Mouse (Mus musculus) kidney, postnatal 36 days (tissue): ENCODE data around the gene Col25a1.
A peak's percentile ranks its signal among the peaks of the same experiment; 100 is the strongest.

Experiments
- DNase-seq, 2 experiments: peaks; one replicate each; pipeline ENCODE4 v3.0.0; 2021 to 2022; ENCODE audit warnings: mixed read lengths in 2 of 2

The Col25a1 gene

DNA sequence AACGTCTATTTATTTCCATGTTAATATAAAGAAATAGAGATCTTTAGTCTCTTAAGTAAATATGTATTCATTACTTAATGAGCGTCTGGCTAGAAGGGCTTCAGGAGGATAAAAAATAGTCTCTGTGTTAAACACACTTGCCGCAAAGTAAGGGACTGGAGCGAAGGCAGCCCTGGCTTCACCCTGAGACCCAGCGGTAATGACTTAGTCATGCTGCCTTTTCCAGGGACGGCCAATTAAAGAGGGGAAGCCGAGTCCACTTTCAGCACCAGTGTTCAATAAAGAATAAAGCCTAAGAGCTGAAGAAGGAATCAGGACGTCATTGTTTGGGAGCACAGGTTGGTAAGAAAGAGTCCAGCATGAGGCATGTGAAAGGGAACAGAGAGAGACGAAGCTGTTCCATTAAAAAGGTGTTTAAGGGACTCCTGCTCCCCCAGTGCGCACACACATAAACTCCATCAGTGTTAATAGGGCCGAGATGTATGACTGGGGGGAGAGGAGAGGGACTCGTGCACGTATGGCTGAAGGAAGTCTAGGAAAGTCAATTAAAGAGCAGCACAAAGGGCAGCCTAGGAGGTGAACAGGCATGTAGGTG, 30.1 kb downstream of the Col25a1 start:
- no peak for DNase-seq

DNA sequence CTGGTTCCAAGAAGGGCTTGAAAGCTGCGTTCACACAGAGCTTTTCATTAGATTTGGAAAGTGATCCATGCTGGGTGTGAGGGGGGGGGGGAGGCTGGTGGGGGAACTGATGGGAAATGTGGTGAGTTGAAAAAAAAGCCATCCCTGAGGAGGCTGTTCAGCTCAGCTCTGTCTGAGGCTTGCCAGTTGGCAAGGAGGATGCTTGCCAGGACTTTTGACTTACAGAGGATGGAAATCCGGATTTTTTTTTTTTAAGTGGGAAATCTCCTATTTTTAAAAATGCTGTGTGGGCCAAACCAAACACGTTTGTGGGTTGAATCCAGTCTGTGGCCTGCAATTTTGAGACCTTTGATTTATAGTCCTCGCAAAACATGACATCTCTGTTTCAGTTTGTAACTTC, 35.6 kb downstream of the Col25a1 start:
- DNase-seq, result peak in 1 of 2 experiments; percentile 2

DNA sequence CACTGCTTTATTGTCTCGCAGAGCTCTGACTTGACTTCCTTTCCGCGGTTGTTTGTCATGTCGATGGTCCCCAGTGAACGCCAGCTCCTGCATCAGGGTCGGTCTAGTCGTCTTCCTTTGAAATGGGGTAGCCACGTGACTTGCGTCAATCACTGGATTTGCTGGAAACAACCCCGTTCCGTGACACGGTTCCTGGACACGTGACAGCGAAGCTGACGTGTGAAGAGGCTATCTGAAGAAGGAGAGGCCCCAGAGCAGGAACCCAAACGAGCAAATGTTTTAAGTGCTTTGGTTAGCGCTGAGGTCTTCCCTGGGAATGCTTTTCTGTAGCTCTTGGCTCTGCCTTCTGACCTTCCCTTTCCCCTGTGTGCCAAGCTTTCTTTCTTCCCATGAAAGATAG, 41.5 kb downstream of the Col25a1 start:
- peak; percentile 39 to 61 for DNase-seq

DNA sequence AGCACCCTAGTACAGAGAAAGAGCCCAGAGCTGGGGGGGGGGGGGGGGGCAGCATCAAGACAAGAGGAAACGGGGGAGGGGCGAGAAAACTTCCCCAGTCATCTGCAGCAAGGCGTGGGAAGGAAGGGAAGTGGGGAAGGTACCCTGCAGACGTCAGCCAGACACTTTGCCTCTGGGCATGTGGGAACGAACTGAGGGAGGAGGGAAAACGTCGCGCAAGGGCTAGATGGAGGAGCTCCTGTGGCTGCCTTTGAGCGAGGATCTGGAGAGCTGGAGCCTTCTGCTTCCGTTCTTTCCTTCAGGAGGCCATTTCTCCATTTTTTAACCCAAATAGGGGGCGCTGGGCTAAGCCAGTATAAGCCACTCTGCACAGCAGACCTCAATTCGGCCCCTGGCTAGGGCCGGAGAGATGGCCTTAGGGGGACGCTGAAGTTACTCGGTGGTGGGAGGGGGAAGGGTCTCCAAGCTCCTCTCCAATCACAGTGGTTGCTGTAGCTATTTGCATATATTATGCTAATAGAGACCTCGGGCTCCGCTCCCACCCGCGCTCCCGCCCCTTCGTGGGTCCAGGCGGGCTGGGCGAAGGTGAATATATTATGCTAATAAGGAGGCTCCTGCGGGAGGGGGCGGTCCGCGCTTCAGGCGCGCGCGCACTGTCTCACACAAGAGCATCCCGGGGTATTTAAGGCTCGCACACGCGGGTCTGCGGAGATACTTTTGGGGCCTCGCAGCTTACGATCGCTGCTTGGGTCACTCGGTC, 49.1 kb downstream of the Col25a1 start:
- DNase-seq, result peak; percentile 81 to 82

DNA sequence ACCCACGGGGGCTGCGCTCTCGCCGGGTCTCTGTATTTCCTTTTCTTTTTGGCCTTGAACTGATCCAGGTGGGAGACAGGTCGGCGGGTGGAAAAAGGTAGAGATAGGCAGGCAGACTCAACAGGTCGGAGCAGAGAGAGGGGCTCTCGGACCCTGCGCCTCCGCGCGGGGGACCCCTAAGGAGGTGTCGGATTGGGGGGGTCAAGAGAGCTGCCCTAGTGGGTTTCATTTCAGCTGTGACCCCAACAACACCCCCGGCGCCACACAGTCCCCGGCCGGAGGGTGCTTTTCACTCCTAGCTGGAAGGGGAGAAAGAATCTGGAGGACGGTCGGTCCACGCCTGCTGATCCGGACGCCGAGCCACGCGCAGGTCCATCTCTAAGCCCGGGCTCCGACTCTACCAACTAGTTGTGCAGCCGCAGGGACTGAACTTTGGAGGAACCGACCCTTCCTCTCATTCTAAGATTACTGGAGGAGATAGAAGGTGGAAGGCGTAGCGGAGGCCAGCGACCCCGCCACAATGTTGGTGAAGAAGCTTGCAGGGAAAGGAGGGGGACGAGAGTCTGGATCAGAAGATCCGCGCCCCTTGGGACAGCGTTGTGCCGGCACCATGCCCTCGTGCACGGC, 49.8 kb downstream of the Col25a1 start:
- peak in 1 of 2 experiments; percentile 25 for DNase-seq

DNA sequence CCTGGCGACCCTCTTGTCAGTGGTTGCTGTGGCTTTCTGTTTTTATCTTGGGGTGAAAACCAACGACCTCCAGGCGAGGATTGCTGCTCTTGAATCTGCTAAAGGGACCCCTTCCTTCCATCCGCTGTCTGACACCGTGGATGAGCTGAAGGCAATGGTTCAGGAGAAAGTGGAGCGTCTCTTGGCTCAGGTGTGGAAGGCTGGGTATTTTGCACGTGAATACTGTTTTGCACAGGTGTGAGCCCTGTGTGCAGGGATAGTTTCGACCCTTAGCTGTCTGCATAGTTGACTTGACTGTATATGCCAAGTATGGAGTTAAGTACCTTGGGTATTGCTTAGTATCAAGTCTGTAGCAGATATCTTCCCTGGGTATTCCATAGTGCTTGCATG, 50.3 kb downstream of the Col25a1 start:
- no peak for DNase-seq

DNA sequence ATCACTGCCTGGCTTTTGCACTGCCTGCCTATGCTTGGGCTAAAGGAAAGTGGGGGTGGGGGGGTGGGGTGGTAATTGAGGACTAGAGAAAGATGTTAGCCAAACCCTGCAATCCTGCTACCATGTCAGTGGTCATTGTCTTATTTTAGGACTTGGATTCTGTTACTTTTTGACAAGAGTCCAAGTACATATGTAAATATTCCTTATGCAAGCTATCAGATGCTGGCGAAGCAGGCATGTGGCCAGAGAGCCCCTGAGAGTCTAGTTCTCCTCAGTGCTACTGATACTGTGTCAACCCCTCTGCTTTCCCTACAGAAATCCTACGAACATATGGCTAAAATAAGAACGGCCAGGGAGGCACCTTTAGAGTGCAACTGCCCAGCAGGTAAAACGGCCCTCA, 51.1 kb downstream of the Col25a1 start:
- no peak for DNase-seq

DNA sequence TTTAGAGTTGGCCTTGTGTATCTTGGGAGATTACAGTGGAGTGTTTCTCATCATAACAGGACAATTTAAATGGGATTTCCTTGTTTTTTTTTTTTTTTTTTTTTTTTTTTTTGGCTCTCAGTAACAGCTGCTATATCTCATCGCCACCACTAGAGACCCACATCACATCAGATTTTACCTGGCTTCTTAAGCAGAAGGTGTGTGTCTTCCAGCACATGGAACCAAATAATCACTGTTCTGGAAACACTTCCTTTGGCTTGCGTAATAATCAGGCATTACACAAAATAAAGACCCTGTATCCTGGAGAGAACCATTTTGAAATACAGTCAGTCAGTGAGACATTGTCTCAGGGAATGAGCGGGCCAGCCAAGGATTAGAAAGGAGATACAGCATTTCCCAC, 53.8 kb downstream of the Col25a1 start:
- peak in 1 of 2 experiments; percentile 5 for DNase-seq

DNA sequence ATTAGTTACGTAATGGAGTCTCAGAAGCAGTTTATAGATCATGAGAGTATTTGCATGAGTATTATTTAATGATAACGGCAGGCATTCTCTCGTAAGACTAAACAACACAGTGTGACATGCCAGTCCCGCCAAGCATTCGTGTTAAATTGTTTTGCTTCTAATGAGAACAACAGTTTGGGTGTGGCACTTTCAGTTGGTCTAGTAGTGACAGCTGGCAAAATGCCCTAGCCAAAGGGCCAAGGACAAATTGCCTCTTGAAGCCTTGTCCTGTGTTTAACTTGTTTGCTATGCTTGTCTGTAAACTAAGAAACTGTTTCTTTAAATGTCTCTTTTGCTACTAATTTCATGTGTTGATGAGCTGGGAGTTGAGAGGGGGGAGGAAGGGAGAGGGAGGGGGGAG, 56.3 kb downstream of the Col25a1 start:
- DNase-seq, result peak; percentile 28 to 35

DNA sequence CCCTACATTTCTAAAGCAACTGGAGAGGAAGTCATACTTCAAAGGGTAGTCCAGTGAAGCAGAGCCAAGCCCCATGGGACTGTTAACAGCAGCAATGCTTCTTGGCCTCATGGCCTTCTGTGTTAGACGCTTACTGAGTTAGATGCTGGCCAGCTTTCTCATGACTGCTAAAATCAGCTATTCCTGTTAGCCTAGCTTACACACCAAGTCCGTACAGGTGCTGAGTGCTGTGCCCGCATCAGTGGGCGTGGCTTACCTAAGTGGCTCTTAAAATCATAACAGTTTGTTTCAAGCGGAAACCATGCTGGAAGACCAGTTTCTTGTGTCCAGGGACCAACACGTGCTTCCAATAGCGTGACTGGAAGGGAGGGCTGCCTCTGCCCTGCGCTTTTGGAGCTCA, 62.1 kb downstream of the Col25a1 start:
- peak; percentile 8 to 13 for DNase-seq

DNA sequence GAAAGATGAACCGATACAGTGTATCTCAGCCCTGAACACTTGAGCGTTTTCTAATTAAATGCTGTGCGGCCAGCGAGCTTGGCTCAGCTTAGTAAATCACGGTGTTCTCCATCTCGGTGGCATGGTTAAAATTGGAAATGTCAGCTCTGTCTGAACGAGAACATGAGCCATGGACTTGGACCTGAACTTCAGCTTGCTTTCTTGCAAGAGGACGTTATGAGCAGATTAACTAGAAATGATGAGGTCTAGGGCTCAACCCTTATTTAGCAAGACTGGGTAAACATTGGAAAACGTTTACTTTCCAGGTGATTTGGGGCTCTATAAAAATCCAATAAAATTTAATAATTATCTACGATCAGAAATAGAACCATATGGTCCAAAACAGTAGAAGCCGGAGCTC, 83.3 kb downstream of the Col25a1 start:
- no peak for DNase-seq

DNA sequence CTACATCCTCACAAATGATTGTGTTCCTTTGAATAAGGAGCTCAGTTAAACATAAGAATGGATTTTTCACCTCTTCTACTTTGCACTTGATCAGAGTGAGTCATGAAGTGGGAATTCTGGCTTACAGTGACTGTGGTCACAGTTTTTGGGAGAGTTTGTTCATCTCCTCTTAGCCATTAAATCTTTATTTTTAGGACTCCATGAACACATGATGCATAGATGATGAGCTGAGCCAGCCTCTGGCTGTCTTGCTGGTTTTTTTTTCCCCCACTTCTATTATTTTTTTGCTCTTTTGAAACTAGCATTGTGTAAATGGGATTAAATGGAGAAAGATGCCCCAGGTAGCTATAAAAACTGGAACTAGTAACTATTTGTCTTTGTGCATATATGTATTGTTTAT, 84.8 kb downstream of the Col25a1 start:
- DNase-seq, result no peak

DNA sequence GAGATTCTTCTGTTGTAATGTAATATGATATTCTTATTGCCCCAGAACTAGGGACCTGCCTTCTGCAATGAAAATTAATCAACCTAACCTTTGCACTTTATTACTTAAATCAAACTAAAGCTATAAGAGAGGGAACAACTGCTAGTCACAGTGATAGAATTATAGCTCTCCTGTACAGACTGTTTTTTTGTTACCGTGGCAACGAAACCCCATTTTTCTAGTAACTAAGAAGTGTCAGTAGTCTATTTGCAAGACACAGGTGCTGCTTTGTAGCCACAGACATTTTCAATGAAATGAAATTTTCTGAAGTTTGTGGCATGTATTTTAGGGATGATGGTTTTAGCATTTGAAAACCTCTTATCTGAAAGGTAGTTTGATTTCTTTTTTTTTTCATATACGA, 85.3 kb downstream of the Col25a1 start:
- no peak for DNase-seq

DNA sequence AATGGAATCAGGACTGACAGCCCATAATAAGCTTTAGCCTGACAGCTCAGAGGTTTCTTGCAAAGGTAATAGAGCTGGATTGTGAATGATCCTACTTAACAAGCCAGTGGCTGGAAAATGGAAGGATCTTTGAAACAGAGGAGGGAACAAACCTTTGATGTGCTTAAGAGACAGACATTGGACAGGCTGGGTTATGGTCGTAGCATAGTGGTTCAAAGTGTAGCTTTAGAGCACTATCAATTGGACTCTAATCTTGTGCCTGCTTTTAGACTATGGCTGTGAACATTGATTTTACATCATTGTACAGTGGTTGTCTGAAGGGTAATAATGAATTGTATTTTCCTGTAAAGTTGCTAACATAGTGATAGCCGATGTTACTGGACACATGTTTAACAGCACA, 86.4 kb downstream of the Col25a1 start:
- no peak for DNase-seq

DNA sequence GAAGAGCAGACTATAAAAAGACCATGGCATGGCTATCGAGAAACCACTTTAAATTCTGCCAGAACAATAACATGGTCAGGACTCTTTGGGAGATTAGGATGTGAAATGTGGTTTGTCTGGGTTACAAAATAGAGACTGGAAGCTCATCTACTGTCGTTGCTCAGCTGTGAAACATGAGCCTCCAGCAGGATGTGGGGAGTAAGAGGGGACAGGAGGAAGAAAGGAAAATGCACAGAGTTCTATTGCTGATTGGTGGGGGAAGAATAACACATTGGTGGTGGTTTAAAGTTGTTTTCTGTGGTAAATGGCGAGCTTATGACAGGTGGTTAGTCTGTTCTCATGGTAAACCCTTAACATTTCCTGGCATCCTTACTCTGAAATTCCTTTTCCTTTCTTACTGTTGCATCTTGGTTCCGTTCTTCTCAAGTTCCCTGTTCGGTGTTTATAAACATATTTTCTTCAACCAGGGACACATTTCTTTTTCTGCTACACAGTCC, 87.0 kb downstream of the Col25a1 start:
- no peak for DNase-seq

DNA sequence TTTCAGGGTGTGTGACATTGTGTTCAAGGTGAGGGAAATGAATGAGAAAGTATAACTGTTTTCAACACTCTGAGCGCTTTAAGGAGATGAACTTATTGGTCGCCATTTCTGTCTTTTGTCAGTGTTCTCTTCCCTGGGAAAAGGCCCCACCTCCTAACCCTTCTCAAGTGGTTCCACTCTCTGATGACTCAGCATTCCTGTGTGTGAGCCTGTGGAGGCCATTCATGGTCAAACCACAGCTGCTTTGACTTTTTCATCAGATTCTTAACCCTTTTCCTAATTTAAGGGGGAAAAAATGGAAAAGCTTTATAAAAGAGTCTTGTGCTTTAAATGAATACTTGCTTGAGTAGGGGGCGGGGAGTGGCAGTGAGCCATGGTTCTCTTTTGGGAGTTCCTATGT, 89.5 kb downstream of the Col25a1 start:
- DNase-seq, result no peak

DNA sequence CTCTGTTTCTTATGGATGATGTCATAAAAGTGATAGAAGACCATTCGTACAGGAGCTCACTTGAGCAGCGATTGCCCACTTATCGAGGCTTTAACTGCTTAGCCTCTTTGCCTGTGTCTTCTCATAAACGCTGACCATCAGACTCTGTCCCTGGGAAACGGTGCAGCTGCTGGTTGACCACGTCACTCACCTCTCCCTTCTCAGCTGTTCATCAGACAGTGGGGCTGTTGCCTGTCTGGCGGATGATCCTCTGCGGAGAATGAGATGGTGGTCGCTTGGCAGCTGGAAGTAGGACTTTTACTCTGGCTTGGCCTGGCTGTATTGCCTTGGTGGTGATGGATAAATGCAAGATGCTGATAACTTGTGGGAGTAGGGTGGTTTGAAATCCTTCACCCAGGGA, 96.9 kb downstream of the Col25a1 start:
- DNase-seq, result no peak

DNA sequence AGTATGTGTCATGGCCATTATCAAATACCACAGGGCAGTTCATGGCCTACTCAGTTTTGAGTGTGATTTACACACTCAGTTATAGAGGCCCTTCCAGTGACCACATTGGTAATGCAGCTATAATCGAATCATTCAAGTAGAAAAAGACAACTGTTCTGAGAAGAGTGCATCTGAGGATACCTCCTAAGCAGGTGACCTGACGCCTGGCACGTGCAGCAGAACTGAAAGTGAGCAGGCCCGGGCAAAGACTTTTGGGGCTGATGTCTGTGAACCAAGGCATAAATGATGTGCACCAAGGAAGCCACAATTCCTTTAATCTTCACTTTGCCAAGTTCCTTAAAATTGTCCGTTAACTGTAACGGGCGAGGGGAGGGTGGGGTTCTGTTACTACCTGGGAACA, 101.6 kb downstream of the Col25a1 start:
- no peak for DNase-seq

DNA sequence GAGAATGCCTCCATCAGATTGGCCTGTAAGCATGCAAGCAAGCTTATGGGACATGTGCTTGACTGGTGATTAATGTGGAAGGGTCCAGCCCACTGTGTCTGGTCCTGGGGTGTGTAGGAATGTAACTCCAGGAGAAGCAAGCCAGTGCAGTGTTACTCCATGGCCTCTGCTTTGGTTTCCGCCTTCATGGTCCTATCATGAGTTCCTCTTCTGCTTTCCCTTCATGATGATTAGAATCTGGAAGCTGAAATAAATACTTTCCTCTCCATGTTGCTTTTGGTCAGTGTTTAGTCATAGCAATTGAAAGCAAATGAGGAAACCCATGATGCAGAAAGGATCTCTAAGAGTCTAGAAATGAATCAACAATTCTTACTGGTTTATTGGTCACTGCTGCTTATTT, 103.9 kb downstream of the Col25a1 start:
- DNase-seq, result no peak

DNA sequence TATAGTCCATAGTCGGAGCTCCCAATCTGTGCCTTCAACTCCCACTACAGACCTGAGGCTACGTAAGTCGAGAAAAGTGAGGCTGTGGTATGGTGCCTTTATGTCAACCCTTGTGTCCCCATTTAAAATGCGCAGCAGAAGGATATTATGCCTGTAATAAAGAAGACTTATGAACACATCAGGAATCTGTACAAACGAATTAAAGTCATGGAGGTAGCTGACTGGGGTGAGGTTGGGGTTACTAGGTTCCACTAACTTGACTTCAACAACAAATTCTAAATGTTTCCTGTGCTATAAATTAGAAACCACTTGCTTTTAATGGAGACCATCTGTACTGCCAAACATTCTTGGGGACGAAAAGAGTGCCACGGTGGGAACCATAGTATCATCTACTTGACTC, 104.8 kb downstream of the Col25a1 start:
- DNase-seq, result no peak

DNA sequence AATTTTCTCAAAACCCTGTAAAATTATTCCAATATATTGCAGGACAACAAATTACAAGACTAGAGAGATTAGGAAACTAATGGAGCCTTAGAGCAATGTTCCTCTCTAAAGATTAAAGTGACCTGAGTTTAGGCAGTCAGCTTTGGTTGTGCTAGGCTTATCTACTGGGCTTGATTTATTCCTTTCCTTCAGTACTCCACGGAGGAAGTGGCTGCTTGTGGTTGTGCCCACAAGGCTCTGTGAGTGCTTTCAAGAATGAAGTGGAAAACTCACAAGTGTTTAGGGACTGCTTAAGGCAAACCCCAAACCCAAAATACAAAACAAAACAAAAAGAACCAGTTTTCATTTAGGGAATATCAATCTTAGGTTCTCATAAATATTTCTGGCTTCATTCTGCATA, 106.6 kb downstream of the Col25a1 start:
- no peak for DNase-seq

DNA sequence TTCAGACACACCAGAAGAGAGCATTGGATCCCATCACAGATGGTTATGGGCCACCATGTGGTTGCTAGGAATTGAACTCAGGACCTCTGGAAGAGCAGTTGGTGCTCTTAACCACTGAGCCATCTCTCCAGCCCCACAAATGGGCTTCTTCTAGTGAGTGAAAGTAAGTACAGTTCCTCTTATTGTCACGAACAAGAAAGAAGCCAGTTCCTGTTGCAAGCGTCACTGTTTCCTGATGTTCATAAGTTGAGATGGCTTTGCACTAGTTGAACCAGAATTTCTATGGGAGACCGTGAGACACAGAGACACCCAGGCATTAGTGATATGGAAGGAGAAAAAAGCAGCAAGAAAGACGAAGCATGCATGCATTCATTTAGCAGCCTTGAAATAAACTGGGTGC, 110.6 kb downstream of the Col25a1 start:
- no peak for DNase-seq

DNA sequence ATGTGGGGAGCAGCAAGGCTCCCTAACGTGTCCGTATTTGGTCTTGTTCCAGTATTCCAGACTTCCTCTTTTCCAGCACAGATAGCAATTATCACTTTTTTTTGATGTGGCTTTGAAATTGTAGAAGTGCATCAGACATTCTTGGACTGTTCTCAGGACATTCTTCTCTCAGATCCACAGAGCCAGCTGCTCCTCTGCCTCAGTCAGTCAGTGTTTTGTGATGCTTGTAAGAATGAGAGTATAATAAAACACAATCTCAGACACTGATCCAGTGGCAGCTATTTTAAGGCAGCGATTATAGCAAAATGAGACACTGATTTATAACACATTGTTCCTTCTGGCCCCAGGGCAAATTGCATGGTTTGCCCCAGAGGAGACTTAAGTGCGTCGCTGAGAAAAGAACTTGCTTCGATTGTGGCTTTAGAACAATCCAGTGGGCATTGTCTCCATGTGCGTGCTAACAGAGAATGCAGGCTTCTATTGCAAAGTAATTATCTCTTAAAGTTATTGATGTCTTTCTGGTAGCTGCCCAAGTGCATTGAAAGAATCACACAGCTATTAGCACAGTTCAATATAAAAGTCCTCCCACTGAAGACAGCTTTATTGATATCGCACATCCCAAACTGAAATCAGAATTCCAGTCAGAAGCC, 111.5 kb downstream of the Col25a1 start:
- DNase-seq, result no peak

DNA sequence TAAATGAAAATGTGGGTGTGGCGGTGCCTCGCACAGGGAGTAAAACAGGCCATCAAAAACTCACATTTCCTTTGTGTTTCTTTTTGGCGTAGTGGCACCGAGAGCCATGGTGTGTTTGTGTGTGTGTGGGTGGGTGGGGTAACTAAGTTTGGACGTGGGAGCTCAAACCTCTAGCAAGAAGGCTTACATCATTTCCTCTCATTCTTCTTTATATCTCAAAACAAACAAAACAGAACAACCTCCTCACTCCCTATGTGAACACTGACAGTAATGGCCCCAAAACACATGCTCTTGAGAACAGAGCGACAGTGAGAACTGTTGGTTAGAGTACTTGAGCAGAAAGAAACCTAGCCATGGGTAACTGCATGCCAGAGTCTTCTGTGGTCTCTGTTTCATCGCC, 121.1 kb downstream of the Col25a1 start:
- no peak for DNase-seq
